23 mouse cellular contexts compared by ENCODE assay signal in the genomic region with DNA sequence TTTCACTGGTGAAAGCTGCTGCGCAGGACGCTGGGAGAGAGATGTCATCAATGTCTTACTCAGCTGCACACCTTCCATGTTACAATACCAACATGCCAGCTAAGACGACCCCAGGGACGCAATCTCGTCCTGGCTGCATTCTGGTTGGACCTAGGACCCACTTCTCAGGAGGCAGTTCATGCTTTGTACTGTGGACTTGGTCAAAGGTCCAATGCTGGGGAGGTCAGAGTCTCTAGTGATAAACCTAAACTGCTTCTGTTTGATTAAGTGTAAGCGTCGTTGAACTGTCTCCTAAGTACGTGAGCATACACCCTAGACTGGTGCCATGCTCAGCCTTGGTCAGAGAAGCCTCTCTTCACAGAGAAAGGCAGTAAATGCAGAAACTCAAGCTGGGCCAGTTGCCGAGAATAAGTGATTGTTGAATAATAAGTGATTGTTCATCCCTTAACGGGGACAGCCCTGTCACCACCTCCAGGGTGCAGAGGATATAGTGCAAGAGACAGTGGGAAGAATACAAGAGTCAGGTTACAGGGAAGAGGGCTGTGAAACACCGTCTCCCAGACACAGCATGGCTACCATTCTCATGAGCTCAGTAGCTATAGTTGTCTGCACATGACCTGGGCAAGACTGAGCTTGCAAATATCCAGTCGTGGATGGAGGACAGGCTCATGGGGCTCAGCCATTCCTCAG. TPM values are rescaled to one million over a fixed set of nuclear protein-coding genes. Genes with fewer than 3 reads are reported as not detected.
DNase-seq lines count a peak whose midpoint lies in the region; ATAC-seq and TF ChIP-seq lines count a peak whose summit lies in the region.
"Had no signal": no experiment of that assay in that cellular context is flagged by ENCODE, and none has a peak within 500 bp of the region (broad histone marks: within the 10 kb centered on the region; RNA-seq: fewer than 3 reads in every experiment).

No protein-coding gene starts in this region.

- no peak overlapping the region for H3K27ac ChIP-seq in kidney, embryonic 15.5 days
- peak overlapping the region; percentile 34 for H3K27ac ChIP-seq in heart, adult 2 months
- H3K27ac ChIP-seq in heart, embryonic 15.5 days, result peak overlapping the region; percentile 77
- H3K27ac ChIP-seq in left cerebral cortex, adult 2 months, result no peak overlapping the region
- H3K27ac ChIP-seq: embryonic facial prominence, embryonic 12.5 days; limb, embryonic 12.5 days; neural tube, embryonic 13.5 days had no signal

- no peak for TF ChIP-seq POLR2A in heart, adult 2 months (IDR thresholded peaks at IDR 0.05; ENCODE audit: insufficient read depth, low read depth, low read length)

- ATAC-seq in kidney, embryonic 15.5 days (replicated peaks; ENCODE audit: low FRiP score), result no peak
- ATAC-seq in heart, embryonic 15.5 days (replicated peaks; ENCODE audit: insufficient number of reproducible peaks, insufficient read depth, low FRiP score, low read depth), result peak; percentile 91
- ATAC-seq: inflammation-experienced regulatory T-cells, adult 6 months had no signal

- H3K4me1 ChIP-seq in kidney, embryonic 15.5 days, result 0 out of 2 replicates have a peak, but pooled peaks cover 6% of the 10 kb centered on the region
- H3K4me1 ChIP-seq in heart, adult 2 months (ENCODE audit: control insufficient read depth, insufficient read depth, low read length), result peaks cover 2% of the 10 kb centered on the region; the same call in 1 of the 2 replicates
- peaks cover 22% of the 10 kb centered on the region for H3K4me1 ChIP-seq in heart, embryonic 15.5 days (replicated peaks)
- H3K4me1 ChIP-seq: limb, embryonic 12.5 days; neural tube, embryonic 13.5 days had no signal

- no peak overlapping the region for H3K4me3 ChIP-seq in kidney, embryonic 15.5 days (replicated peaks)
- H3K4me3 ChIP-seq in heart, adult 2 months, result no peak overlapping the region
- H3K4me3 ChIP-seq in heart, embryonic 15.5 days, result no peak overlapping the region
- no peak overlapping the region for H3K4me3 ChIP-seq in left cerebral cortex, adult 2 months
- H3K4me3 ChIP-seq: embryonic facial prominence, embryonic 12.5 days; limb, embryonic 12.5 days; neural tube, embryonic 13.5 days had no signal

- intact Hi-C loops in heart, adult 2 months (cut with DNase I), result no loop called here
- intact Hi-C loops in left cerebral cortex, adult 2 months (cut with DNase I), result no loop called here

- no peaks in the 10 kb centered on the region for H3K79me2 ChIP-seq in heart, adult 2 months (replicated peaks; ENCODE audit: control insufficient read depth, insufficient read depth, low read length)

- DNase-seq in kidney, adult 18-20 months, result peak; percentile 29
- DNase-seq in heart, adult 2 months, result peak in 1 of 2 experiments; percentile 45
- peak; percentile 7 for DNase-seq in kidney, postnatal 10 days
- DNase-seq in left cerebral cortex, adult 2 months (ENCODE audit: extremely low spot score in 1 of 2, low spot score in 2 of 2), result no peak
- no peak for DNase-seq in right cerebral cortex, postnatal 25 days
- DNase-seq in adrenal gland, adult 8-10 months, result no peak
- DNase-seq: adrenal gland, postnatal 36 days; cerebellum, postnatal 14 days; lung, adult 18-20 months had no signal

- 0 out of 2 replicates have a peak, but pooled peaks have one; percentile 59 for TF ChIP-seq EP300 in heart, adult 2 months (IDR thresholded peaks at IDR 0.05; ENCODE audit: insufficient read depth, low read depth, low read length)

- 45% methylated on average over 12 of the region's 12 CpGs for WGBS in kidney, embryonic 15.5 days
- WGBS in heart, adult 2 months, result 44% methylated on average over 12 of the region's 12 CpGs
- WGBS in heart, embryonic 15.5 days, result 29% methylated on average over 12 of the region's 12 CpGs

- no peak overlapping the region for H3K9ac ChIP-seq in kidney, embryonic 15.5 days
- H3K9ac ChIP-seq in heart, adult 2 months (ENCODE audit: low read depth, low read length), result no peak overlapping the region
- H3K9ac ChIP-seq in heart, embryonic 15.5 days, result no peak overlapping the region
- H3K9ac ChIP-seq: embryonic facial prominence, embryonic 12.5 days; limb, embryonic 12.5 days; neural tube, embryonic 13.5 days had no signal

- no peak overlapping the region for H3K4me2 ChIP-seq in kidney, embryonic 15.5 days
- H3K4me2 ChIP-seq in heart, embryonic 15.5 days, result peak overlapping the region; percentile 33
- H3K4me2 ChIP-seq: embryonic facial prominence, embryonic 12.5 days; limb, embryonic 12.5 days; neural tube, embryonic 13.5 days had no signal

- no peaks in the 10 kb centered on the region for H3K36me3 ChIP-seq in kidney, embryonic 15.5 days
- H3K36me3 ChIP-seq in heart, adult 2 months (ENCODE audit: control insufficient read depth, insufficient read depth, low read length), result no peaks in the 10 kb centered on the region
- no peaks in the 10 kb centered on the region for H3K36me3 ChIP-seq in heart, embryonic 15.5 days
- H3K36me3 ChIP-seq: embryonic facial prominence, embryonic 12.5 days; G1E; limb, embryonic 12.5 days; neural tube, embryonic 13.5 days had no signal

- no peak for TF ChIP-seq CTCF in heart, adult 2 months (IDR thresholded peaks at IDR 0.05)
- no peak for TF ChIP-seq CTCF in left cerebral cortex, adult 2 months (IDR thresholded peaks at IDR 0.05)

- H3K9me3 ChIP-seq in kidney, embryonic 15.5 days (replicated peaks), result no peaks in the 10 kb centered on the region
- no peaks in the 10 kb centered on the region for H3K9me3 ChIP-seq in heart, embryonic 15.5 days (replicated peaks)
- H3K9me3 ChIP-seq: embryonic facial prominence, embryonic 12.5 days; G1E; limb, embryonic 12.5 days; neural tube, embryonic 13.5 days had no signal

- H3K27me3 ChIP-seq in kidney, embryonic 15.5 days, result no peaks in the 10 kb centered on the region
- H3K27me3 ChIP-seq in heart, adult 2 months (ENCODE audit: control insufficient read depth, insufficient read depth, low read length), result no peaks in the 10 kb centered on the region
- H3K27me3 ChIP-seq in heart, embryonic 15.5 days, result no peaks in the 10 kb centered on the region
- H3K27me3 ChIP-seq: embryonic facial prominence, embryonic 12.5 days; neural tube, embryonic 13.5 days had no signal

RNA-seq across cellular contexts. Expression of gene Slc47a2, which starts 23.3 kb away (rescaled TPM):
- polyA plus RNA-seq in kidney, embryonic 15.5 days (2015; fragmentation: Nextera tagmentation; extraction: Ambion mirVana), result not detected in 2 replicates
- total RNA-seq in heart, adult 2 months (2021), result not detected
- 0.04 and 0.12 TPM in 2 replicates for polyA plus RNA-seq in heart, adult 2 months (2012; rRNA removed)
- polyA plus RNA-seq in heart, embryonic 15.5 days (2015; fragmentation: Nextera tagmentation; extraction: Ambion mirVana), result 0.10 and 0.19 TPM in 2 replicates
- total RNA-seq in left cerebral cortex, adult 2 months (2021), result under 1 TPM in 1 of 2 experiments, not detected in 1; 0.14 TPM
- not detected for total RNA-seq in adrenal gland, adult 8-10 months (2022)
- total RNA-seq: adrenal gland, postnatal 36 days; G1E; gastrocnemius, adult 18-20 months; hematopoietic stem cell, adult 5-6 weeks; layer of hippocampus, postnatal 25 days; megakaryocyte progenitor cell, adult 5-6 weeks had no signal
- polyA plus RNA-seq: C2C12; embryonic facial prominence, embryonic 12.5 days; forebrain, embryonic 11.5 days; G1E; inflammation-experienced regulatory T-cells, adult 6 months; limb, embryonic 12.5 days; neural tube, embryonic 13.5 days; spleen, adult 2 months had no signal

RNA-seq across cellular contexts. Expression of gene Aldh3a2, which starts 52.1 kb away (rescaled TPM):
- polyA plus RNA-seq in kidney, embryonic 15.5 days (2015; fragmentation: Nextera tagmentation; extraction: Ambion mirVana), result 32.2 and 34.7 TPM in 2 replicates
- total RNA-seq in heart, adult 2 months (2021), result 10 to 100 TPM; 33.8 to 36.4 TPM
- 26.2 and 40.9 TPM in 2 replicates for polyA plus RNA-seq in heart, adult 2 months (2012; rRNA removed)
- polyA plus RNA-seq in heart, embryonic 15.5 days (2015; fragmentation: Nextera tagmentation; extraction: Ambion mirVana), result 29.4 and 34.9 TPM in 2 replicates
- total RNA-seq in left cerebral cortex, adult 2 months (2021), result 10 to 100 TPM; 47.1 to 54.1 TPM
- 10 to 100 TPM; 54.6 to 81.7 (median 68.1) TPM for total RNA-seq in adrenal gland, adult 8-10 months (2022)

RNA-seq across cellular contexts. Expression of gene Slc47a1, which starts 58.8 kb away (rescaled TPM):
- polyA plus RNA-seq in kidney, embryonic 15.5 days (2015; fragmentation: Nextera tagmentation; extraction: Ambion mirVana), result 23.5 and 24.8 TPM in 2 replicates
- 10 to 100 TPM; 27.7 to 32.0 TPM for total RNA-seq in heart, adult 2 months (2021)
- 51.1 and 92.7 TPM in 2 replicates for polyA plus RNA-seq in heart, adult 2 months (2012; rRNA removed)
- polyA plus RNA-seq in heart, embryonic 15.5 days (2015; fragmentation: Nextera tagmentation; extraction: Ambion mirVana), result 20.6 and 21.5 TPM in 2 replicates
- 1 to 10 TPM; 1.4 to 2.3 TPM for total RNA-seq in left cerebral cortex, adult 2 months (2021)
- 1 to 10 TPM in 2 of 4 experiments, under 1 TPM in 2; 0.43 to 2.9 (median 0.96) TPM for total RNA-seq in adrenal gland, adult 8-10 months (2022)
- total RNA-seq: hematopoietic stem cell, adult 5-6 weeks; megakaryocyte progenitor cell, adult 5-6 weeks had no signal
- polyA plus RNA-seq: G1E; inflammation-experienced regulatory T-cells, adult 6 months; limb, embryonic 12.5 days; neural tube, embryonic 13.5 days had no signal

Comparison
In these comparisons a context has a peak if more than half of its experiments do, and no peak if none do; other contexts are left out.
1. DNase-seq: peak in kidney, adult 18-20 months (single experiment) and kidney, postnatal 10 days (single experiment); none in left cerebral cortex, adult 2 months (0 of 2), right cerebral cortex, postnatal 25 days (single experiment) and adrenal gland, adult 8-10 months (single experiment).
2. H3K27ac ChIP-seq: peak in heart, adult 2 months (single experiment) and heart, embryonic 15.5 days (single experiment); none in kidney, embryonic 15.5 days (single experiment) and left cerebral cortex, adult 2 months (single experiment).
3. RNA of gene Slc47a1, which starts 58.8 kb away (total RNA-seq): 27.7 to 32.0 TPM in heart, adult 2 months; 1.4 to 2.3 TPM in left cerebral cortex, adult 2 months and 0.43 to 2.9 TPM in adrenal gland, adult 8-10 months; every median in the first group is over 4 times any median in the second.